Comparison of ENCODE assay signal across 8 mouse cellular contexts in the genomic region with DNA sequence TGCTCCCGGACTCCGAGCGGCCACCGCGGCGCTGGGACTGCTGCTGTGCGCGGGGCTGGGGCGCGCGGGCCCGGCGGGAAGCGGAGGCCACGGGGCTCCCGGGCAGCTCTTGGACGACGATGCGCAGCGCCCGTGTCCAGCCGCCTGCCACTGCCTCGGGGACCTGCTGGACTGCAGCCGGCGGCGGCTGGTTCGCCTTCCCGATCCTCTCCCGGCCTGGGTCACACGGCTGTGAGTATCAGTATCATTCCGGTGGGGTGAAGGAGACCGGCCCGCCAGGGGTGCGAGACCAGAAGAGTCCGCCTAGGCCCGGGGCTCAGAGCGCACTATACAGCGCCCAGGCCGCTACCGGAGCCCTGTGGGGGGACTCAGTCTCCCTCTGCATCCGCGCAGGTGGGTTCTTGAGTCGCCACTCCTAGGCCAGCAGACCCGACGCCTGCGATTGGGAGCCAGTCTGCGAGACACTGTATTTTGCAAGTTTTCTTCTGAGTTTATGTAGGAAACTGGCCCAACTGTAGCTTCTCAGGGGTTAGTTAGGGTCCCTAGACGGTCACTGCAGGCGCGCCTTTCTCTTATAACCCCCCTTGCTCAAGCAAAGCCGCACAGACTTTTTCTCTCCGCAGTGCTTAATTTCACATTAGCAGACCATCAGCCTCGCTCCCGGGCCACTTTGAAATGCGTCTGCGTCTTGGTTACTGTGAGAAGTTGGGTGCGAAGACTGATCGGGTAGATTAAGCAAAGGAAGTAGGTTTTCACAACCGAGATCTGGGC. TPM values are rescaled to one million over a fixed set of nuclear protein-coding genes. Genes with fewer than 3 reads are reported as not detected.
A peak's percentile ranks its signal among the peaks of the same experiment; 100 is the strongest.
DNase-seq lines count a peak whose midpoint lies in the region; ATAC-seq and TF ChIP-seq lines count a peak whose summit lies in the region.

No protein-coding gene starts in this region.

- TF ChIP-seq POLR2A in bone marrow macrophage, adult 2 months (IDR thresholded peaks at IDR 0.05; ENCODE audit: borderline replicate concordance, low read depth, low read length): no peak
- TF ChIP-seq POLR2A in myocyte (IDR thresholded peaks at IDR 0.05; ENCODE audit: insufficient read length, low read depth): no peak

- H3K79me2 ChIP-seq in myocyte (ENCODE audit: control insufficient read depth, insufficient read depth): peaks cover 50% of the 10 kb centered on the region

- peak overlapping the region; percentile 91 for H3ac ChIP-seq in myocyte (ENCODE audit: control insufficient read depth, insufficient read length)

- under 1% methylated on average over 52 of the region's 59 CpGs for WGBS in hindbrain, postnatal 0 days
- WGBS in liver, embryonic 13.5 days (ENCODE audit: insufficient replicate concordance): 2% methylated on average over 48 of the region's 59 CpGs

- H3K27ac ChIP-seq in left cerebral cortex, adult 2 months: peak overlapping the region; percentile 72
- no peak overlapping the region for H3K27ac ChIP-seq in bone marrow macrophage, adult 2 months (ENCODE audit: insufficient read depth, low read depth, low read length)
- H3K27ac ChIP-seq in gastrocnemius, adult 2 months: peak overlapping the region; percentile 97
- H3K27ac ChIP-seq in hindbrain, postnatal 0 days: peak overlapping the region; percentile 84
- H3K27ac ChIP-seq in liver, embryonic 13.5 days: no peak overlapping the region; the same call in 1 of the 2 replicates

- ATAC-seq in hindbrain, postnatal 0 days: peak; percentile 74
- ATAC-seq in liver, embryonic 13.5 days (ENCODE audit: low read depth): peak; percentile 50
- ATAC-seq in inflammation-experienced regulatory T-cells, adult 6 months: no peak

- H3K4me3 ChIP-seq in left cerebral cortex, adult 2 months: peak overlapping the region; percentile 62
- H3K4me3 ChIP-seq in bone marrow macrophage, adult 2 months (ENCODE audit: insufficient read depth, low read length): peak overlapping the region; percentile 89
- H3K4me3 ChIP-seq in gastrocnemius, adult 2 months: peak overlapping the region; percentile 90
- H3K4me3 ChIP-seq in hindbrain, postnatal 0 days (ENCODE audit: low read length): peak overlapping the region; percentile 85
- peak overlapping the region; percentile 61 for H3K4me3 ChIP-seq in liver, embryonic 13.5 days (replicated peaks)
- H3K4me3 ChIP-seq in myocyte: peak overlapping the region; percentile 77

- intact Hi-C loops in left cerebral cortex, adult 2 months (cut with DNase I): no loop called here
- intact Hi-C loops in gastrocnemius, adult 2 months (cut with DNase I): loop anchor here (5.0 kb wide), 1 partner anchor 36 kb away; no protein-coding TSS in a partner anchor

- no peaks in the 10 kb centered on the region for H3K27me3 ChIP-seq in hindbrain, postnatal 0 days (ENCODE audit: insufficient read depth, low read length)
- peaks cover 34% of the 10 kb centered on the region for H3K27me3 ChIP-seq in liver, embryonic 13.5 days
- no peaks in the 10 kb centered on the region for H3K27me3 ChIP-seq in myocyte (ENCODE audit: control insufficient read depth, insufficient read depth, insufficient read length)

- no peaks in the 10 kb centered on the region for H3K36me3 ChIP-seq in hindbrain, postnatal 0 days (ENCODE audit: insufficient read depth, low read length)
- H3K36me3 ChIP-seq in liver, embryonic 13.5 days: no peaks in the 10 kb centered on the region
- no peaks in the 10 kb centered on the region for H3K36me3 ChIP-seq in myocyte (ENCODE audit: control insufficient read depth, insufficient read depth)

- H3K9ac ChIP-seq in hindbrain, postnatal 0 days (replicated peaks; ENCODE audit: low read length): peak overlapping the region; percentile 65
- H3K9ac ChIP-seq in liver, embryonic 13.5 days: peak overlapping the region; percentile 67

- no peaks in the 10 kb centered on the region for H3K9me3 ChIP-seq in hindbrain, postnatal 0 days (ENCODE audit: low read length)
- H3K9me3 ChIP-seq in liver, embryonic 13.5 days (replicated peaks): no peaks in the 10 kb centered on the region

- peak in 1 of 2 experiments; percentile 34 for DNase-seq in left cerebral cortex, adult 2 months (ENCODE audit: extremely low spot score in 1 of 2, low spot score in 2 of 2)
- DNase-seq in left cerebral cortex, adult 11 months (ENCODE audit: low spot score): no peak
- DNase-seq in gastrocnemius, adult 2 months: peak; percentile 79
- peak; percentile 44 for DNase-seq in hindbrain, postnatal 0 days (ENCODE audit: low spot score)
- DNase-seq in liver, embryonic 13.5 days: peak; percentile 1

- H3K4me2 ChIP-seq in hindbrain, postnatal 0 days (ENCODE audit: low read depth, low read length): peak overlapping the region; percentile 95
- H3K4me2 ChIP-seq in liver, embryonic 13.5 days: peak overlapping the region; percentile 73
- peak overlapping the region; percentile 92 for H3K4me2 ChIP-seq in myocyte (ENCODE audit: low read depth)

- peaks cover 2% of the 10 kb centered on the region; the same call in 1 of the 2 replicates for H3K4me1 ChIP-seq in bone marrow macrophage, adult 2 months (ENCODE audit: control insufficient read depth, insufficient read depth, low read length)
- H3K4me1 ChIP-seq in hindbrain, postnatal 0 days (ENCODE audit: insufficient read depth, low read length): no peaks in the 10 kb centered on the region
- H3K4me1 ChIP-seq in liver, embryonic 13.5 days (replicated peaks): peaks cover 7% of the 10 kb centered on the region; the same call in 1 of the 2 replicates

- no peak for TF ChIP-seq CTCF in left cerebral cortex, adult 2 months (IDR thresholded peaks at IDR 0.05)
- TF ChIP-seq CTCF in bone marrow macrophage, adult 2 months (IDR thresholded peaks at IDR 0.05; ENCODE audit: low read depth, low read length): no peak
- no peak for TF ChIP-seq CTCF in gastrocnemius, adult 2 months (IDR thresholded peaks at IDR 0.05)
- TF ChIP-seq CTCF in hindbrain, postnatal 0 days (IDR thresholded peaks at IDR 0.05; ENCODE audit: low read depth): no peak

TF ChIP-seq in myocyte, 11 proteins besides CTCF, POLR2A, EP300 and RAD21:
- TF ChIP-seq MAX (IDR thresholded peaks at IDR 0.05; ENCODE audit: low read depth) (no peak), TCF12 (IDR thresholded peaks at IDR 0.05; ENCODE audit: insufficient read depth, poor library complexity, severe bottlenecking) (no peak), SRF (IDR thresholded peaks at IDR 0.05; ENCODE audit: control insufficient read depth, insufficient read length, low read depth) (no peak), REST (IDR thresholded peaks at IDR 0.05; ENCODE audit: insufficient read depth, insufficient read length) (no peak), POLR2AphosphoS2 (IDR thresholded peaks at IDR 0.05; ENCODE audit: insufficient read length, low read depth) (no peak), USF1 (IDR thresholded peaks at IDR 0.05; ENCODE audit: low read depth) (no peak), TCF3 (IDR thresholded peaks at IDR 0.05; ENCODE audit: insufficient read length, low read depth) (no peak), CEBPB (IDR thresholded peaks at IDR 0.05; ENCODE audit: insufficient read depth, poor library complexity, severe bottlenecking) (no peak)
TF ChIP-seq in myocyte: peak in this region for 0.

RNA-seq across cellular contexts. Expression of gene Lrig3, which starts 0.7 kb away (rescaled TPM):
- total RNA-seq in left cerebral cortex, adult 2 months (2021): 1 to 10 TPM; 2.5 to 3.0 TPM
- polyA plus RNA-seq in bone marrow macrophage, adult 2 months (2012; ENCODE audit: insufficient read depth, insufficient read length, missing spikeins): 0.46 and 0.65 TPM in 2 replicates
- total RNA-seq in gastrocnemius, adult 2 months (2021): 1 to 10 TPM; 4.0 to 4.5 TPM
- 12.7 and 16.3 TPM in 2 replicates for total RNA-seq in hindbrain, postnatal 0 days (2014; rRNA removed)
- polyA plus RNA-seq in hindbrain, postnatal 0 days (2015; fragmentation: Nextera tagmentation; extraction: Ambion mirVana): 3.7 and 4.8 TPM in 2 replicates
- 0.80 and 1.0 TPM in 2 replicates for polyA plus RNA-seq in liver, embryonic 13.5 days (2015; fragmentation: Nextera tagmentation; extraction: Ambion mirVana)
- 8.0 TPM for polyA plus RNA-seq in myocyte (2012; fragmentation: generic; extraction: Trizol)
- not detected for polyA plus RNA-seq in inflammation-experienced regulatory T-cells, adult 6 months (2017; shearing (Covaris generic))

Comparison
In these comparisons a context has a peak if more than half of its experiments do, and no peak if none do; other contexts are left out.
1. H3K27ac ChIP-seq: peak in left cerebral cortex, adult 2 months (single experiment), gastrocnemius, adult 2 months (single experiment) and hindbrain, postnatal 0 days (single experiment); none in bone marrow macrophage, adult 2 months (single experiment) and liver, embryonic 13.5 days (single experiment).
2. Peak in every context shown above with its lines, with median percentiles within 50 percentile points of each other: H3K4me3 ChIP-seq and H3K4me2 ChIP-seq.